Mouse (Mus musculus) forebrain, embryonic 11.5 days (tissue): ENCODE results near the gene D17Wsu92e. TPM values are rescaled to one million over a fixed set of nuclear protein-coding genes. Genes with fewer than 3 reads are reported as not detected.

Experiments
- ATAC-seq: fragments of 200-750 bp; cut with Nextera tagmentation; replicated peaks from 2 replicates; pipeline ENCODE4 v1.8.0; 2017; ENCODE audit warnings: moderate TSS enrichment; ENCODE audit not compliant: low FRiP score
- DNase-seq: peaks from one replicate; pipeline ENCODE4 v3.0.0-alpha.2; 2017; ENCODE audit warnings: low spot score
- H3K27ac ChIP-seq: fragments of 300-500 bp; sonication (generic); 2 replicates; pipeline ENCODE4 v1.5.1; 2014; ENCODE audit warnings: low read depth, low read length
- H3K27me3 ChIP-seq: fragments of 300-500 bp; sonication (generic); 2 replicates; pipeline ENCODE4 v1.6.1; 2014; ENCODE audit warnings: mild to moderate bottlenecking, low read length, mixed read lengths; ENCODE audit not compliant: control insufficient read depth, insufficient read depth
- H3K36me3 ChIP-seq: fragments of 300-500 bp; sonication (generic); 2 replicates; pipeline ENCODE4 v1.6.1; 2014; ENCODE audit warnings: mild to moderate bottlenecking, low read length, moderate library complexity, mixed read lengths; ENCODE audit not compliant: control insufficient read depth, insufficient read depth
- H3K4me1 ChIP-seq: fragments of 300-500 bp; sonication (generic); replicated peaks from 2 replicates; pipeline ENCODE4 v1.6.1; 2014; ENCODE audit warnings: low read length, mixed read lengths; ENCODE audit not compliant: control insufficient read depth, insufficient read depth
- H3K4me2 ChIP-seq: fragments of 300-500 bp; sonication (generic); 2 replicates; pipeline ENCODE4 v1.6.1; 2014; ENCODE audit warnings: low read depth, mild to moderate bottlenecking, low read length, moderate library complexity, mixed read lengths; ENCODE audit not compliant: severe bottlenecking
- H3K4me3 ChIP-seq: fragments of 300-500 bp; sonication (generic); 2 replicates; pipeline ENCODE4 v1.5.1; 2014; ENCODE audit warnings: low read depth, low read length
- H3K9ac ChIP-seq: fragments of 300-500 bp; sonication (generic); 2 replicates; pipeline ENCODE4 v1.6.1; 2014; ENCODE audit warnings: low read length
- H3K9me3 ChIP-seq: fragments of 300-500 bp; sonication (generic); 2 replicates; pipeline ENCODE4 v1.6.1; 2016; ENCODE audit warnings: low read length, mixed read lengths; ENCODE audit not compliant: control insufficient read depth
- WGBS: fragments of 180-500 bp; shearing (Covaris S2); extraction: QIAGEN DNeasy Blood & Tissue Kit; methylation state at CpG from one replicate; pipeline ENCODE4 v1.1.7; 2014; 5-methylcytosine and 5-hydroxymethylcytosine counted together
- polyA plus RNA-seq: library from polyadenylated mRNA; unstranded; fragments of >200 nt; fragmentation: Nextera tagmentation; extraction: Ambion mirVana; gene quantifications from 2 replicates; pipeline ENCODE4 v1.2.1, GENCODE M21; 2014

The D17Wsu92e gene
- polyA plus RNA-seq, 1 experiment from 2014 or later, result 12.7 TPM

GRCm38 (mm10) chr17:27768817-27769542, 51.5 kb downstream of the D17Wsu92e start:
- peaks cover 4% of the 10 kb centered on the region for H3K36me3 ChIP-seq
- WGBS, result 66% methylated on average over 8 of the region's 8 CpGs

GRCm38 (mm10) chr17:27767543-27767942, 52.9 kb downstream of the D17Wsu92e start:
- no peaks in the 10 kb centered on the region for H3K27me3 ChIP-seq
- 93% methylated on average over 12 of the region's 12 CpGs for WGBS
- no peak overlapping the region for H3K27ac ChIP-seq
- H3K4me2 ChIP-seq, result no peak overlapping the region
- DNase-seq (no peak), ATAC-seq (no peak)
- H3K4me1 ChIP-seq, result no peaks in the 10 kb centered on the region
- H3K9ac ChIP-seq, result no peak overlapping the region
- H3K36me3 ChIP-seq, result peaks cover 4% of the 10 kb centered on the region
- H3K4me3 ChIP-seq, result no peak overlapping the region
- H3K9me3 ChIP-seq, result no peaks in the 10 kb centered on the region

More at GRCm38 (mm10) chr17:27768817-27769542, 51.5 kb downstream of the D17Wsu92e start:
- Histone ChIP-seq H3K9ac (no peak overlapping the region), H3K4me1 (no peaks in the 10 kb centered on the region), H3K27me3 (no peaks in the 10 kb centered on the region), H3K4me3 (no peak overlapping the region), H3K4me2 (no peak overlapping the region), H3K27ac (no peak overlapping the region), H3K9me3 (no peaks in the 10 kb centered on the region)
- DNase-seq (peak; percentile 84), ATAC-seq (no peak)

GRCm38 (mm10) chr17:27767120-27767519, 53.3 kb downstream of the D17Wsu92e start:
- Histone ChIP-seq H3K27ac (no peak overlapping the region), H3K27me3 (no peaks in the 10 kb centered on the region), H3K4me1 (no peaks in the 10 kb centered on the region), H3K36me3 (peaks cover 4% of the 10 kb centered on the region), H3K9ac (no peak overlapping the region), H3K4me3 (no peak overlapping the region), H3K9me3 (no peaks in the 10 kb centered on the region), H3K4me2 (no peak overlapping the region)
- ATAC-seq (no peak), DNase-seq (no peak)
- WGBS, result 92% methylated on average over 5 of the region's 5 CpGs

GRCm38 (mm10) chr17:27765066-27765465, 55.4 kb downstream of the D17Wsu92e start:
- Histone ChIP-seq H3K4me2 (no peak overlapping the region), H3K36me3 (peaks cover 4% of the 10 kb centered on the region), H3K27me3 (no peaks in the 10 kb centered on the region), H3K4me1 (no peaks in the 10 kb centered on the region), H3K27ac (no peak overlapping the region), H3K4me3 (no peak overlapping the region), H3K9me3 (no peaks in the 10 kb centered on the region), H3K9ac (no peak overlapping the region)
- 97% methylated on average over 6 of the region's 6 CpGs for WGBS
- ATAC-seq (no peak), DNase-seq (no peak)

GRCm38 (mm10) chr17:27764453-27764852, 56.0 kb downstream of the D17Wsu92e start:
- Histone ChIP-seq H3K27ac (no peak overlapping the region), H3K36me3 (peaks cover 4% of the 10 kb centered on the region), H3K4me2 (no peak overlapping the region), H3K9ac (no peak overlapping the region), H3K4me1 (no peaks in the 10 kb centered on the region), H3K27me3 (no peaks in the 10 kb centered on the region), H3K4me3 (no peak overlapping the region), H3K9me3 (no peaks in the 10 kb centered on the region)
- ATAC-seq (no peak), DNase-seq (no peak)
- 100% methylated on average over 2 of the region's 2 CpGs for WGBS

- ATAC-seq (no peak), DNase-seq (no peak)
- H3K9ac ChIP-seq, result no peak overlapping the region
- H3K27me3 ChIP-seq, result no peaks in the 10 kb centered on the region
- H3K27ac ChIP-seq, result no peak overlapping the region
- 95% methylated on average over 11 of the region's 11 CpGs for WGBS
- no peaks in the 10 kb centered on the region for H3K4me1 ChIP-seq
- no peak overlapping the region for H3K4me3 ChIP-seq
- peaks cover 4% of the 10 kb centered on the region for H3K36me3 ChIP-seq
- H3K9me3 ChIP-seq, result no peaks in the 10 kb centered on the region
- no peak overlapping the region for H3K4me2 ChIP-seq
Observed at GRCm38 (mm10) chr17:27762884-27763283, 57.6 kb downstream of the D17Wsu92e start.

GRCm38 (mm10) chr17:27761639-27762336, 58.7 kb downstream of the D17Wsu92e start:
- Histone ChIP-seq H3K4me3 (no peak overlapping the region), H3K4me2 (no peak overlapping the region), H3K27me3 (no peaks in the 10 kb centered on the region), H3K36me3 (peaks cover 4% of the 10 kb centered on the region), H3K4me1 (no peaks in the 10 kb centered on the region), H3K9ac (no peak overlapping the region), H3K27ac (no peak overlapping the region), H3K9me3 (no peaks in the 10 kb centered on the region)
- ATAC-seq (no peak), DNase-seq (peak; percentile 81)
- WGBS, result 36% methylated on average over 9 of the region's 9 CpGs

GRCm38 (mm10) chr17:27760169-27760568, 60.3 kb downstream of the D17Wsu92e start:
- Histone ChIP-seq H3K9ac (no peak overlapping the region), H3K36me3 (peaks cover 4% of the 10 kb centered on the region; the same call in 1 of the 2 replicates), H3K9me3 (no peaks in the 10 kb centered on the region), H3K4me1 (no peaks in the 10 kb centered on the region), H3K27me3 (no peaks in the 10 kb centered on the region), H3K27ac (no peak overlapping the region), H3K4me3 (no peak overlapping the region), H3K4me2 (no peak overlapping the region)
- DNase-seq (no peak), ATAC-seq (no peak)
- WGBS, result 89% methylated on average over 6 of the region's 6 CpGs
